In the genomic region with DNA sequence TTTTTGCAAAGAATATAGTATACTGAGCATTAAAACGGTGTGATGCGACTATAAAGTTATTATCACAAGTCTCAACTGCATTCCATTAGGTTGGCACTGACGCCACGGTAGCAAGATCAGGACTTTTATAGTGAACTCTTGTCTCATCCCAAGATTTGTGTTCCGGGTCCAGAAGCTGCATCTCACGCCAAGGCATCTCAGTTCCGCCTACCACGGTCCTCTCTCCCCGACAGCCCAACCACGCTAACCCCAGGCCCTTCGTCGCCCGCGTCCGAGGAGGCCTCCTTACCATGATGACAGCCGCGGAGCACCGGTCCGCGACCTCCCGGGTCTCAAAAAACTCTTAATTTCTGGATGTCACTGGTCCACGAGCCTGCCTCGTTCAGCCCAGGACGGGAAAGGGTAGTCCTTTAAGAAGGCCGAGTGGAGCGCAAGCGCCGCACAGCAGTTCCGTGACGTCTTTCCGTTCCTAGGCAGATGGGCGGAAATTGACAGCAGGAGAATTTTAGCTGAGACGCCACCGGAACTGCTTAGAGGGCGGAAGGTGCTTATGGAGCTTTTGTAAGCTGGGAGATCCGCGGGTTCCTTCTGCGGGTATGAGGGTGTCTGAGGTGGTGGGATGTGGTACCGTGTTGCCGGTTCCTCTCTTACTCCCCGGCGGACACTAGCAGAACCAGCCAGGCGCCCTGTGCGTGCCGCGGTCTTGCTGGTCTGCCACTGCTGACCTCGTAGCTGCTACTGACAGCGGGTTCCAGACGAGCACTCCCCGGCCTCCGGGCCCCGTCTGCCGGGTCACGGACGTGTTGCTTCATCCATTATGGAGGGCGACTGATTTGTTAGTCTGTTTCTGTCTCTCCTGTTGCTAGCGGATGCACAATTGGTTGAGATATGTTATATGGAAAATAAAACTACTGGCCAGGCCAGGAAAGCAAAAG, we compare ENCODE assay signal across 8 mouse cellular contexts. TPM values are rescaled to one million over a fixed set of nuclear protein-coding genes. Genes with fewer than 3 reads are reported as not detected.
DNase-seq lines count a peak whose midpoint lies in the region; ATAC-seq and TF ChIP-seq lines count a peak whose summit lies in the region.

Gene Gfm2, plus strand, starts transcription at position 472 of the 935 bp plus-strand sequence.
Gene Nsa2, minus strand, starts transcription at position 472 of the 935 bp plus-strand sequence.

- no peaks in the 10 kb centered on the region for H3K4me1 ChIP-seq in hindbrain, postnatal 0 days (ENCODE audit: insufficient read depth, low read length)

- DNase-seq in ZHBTc4 (ENCODE audit: low read depth, low spot score): peak; percentile 97
- peak; percentile 90 for DNase-seq in gastrocnemius, adult 2 months
- peak; percentile 96 for DNase-seq in hindbrain, postnatal 0 days (ENCODE audit: low spot score)
- DNase-seq in left cerebral cortex, adult 2 months (ENCODE audit: extremely low spot score in 1 of 2, low spot score in 2 of 2): peak; percentile 85 to 87
- DNase-seq in right cerebral cortex, adult 2 months (ENCODE audit: low spot score in 2 of 2): peak; percentile 93
- DNase-seq in urinary bladder, postnatal 14 days (ENCODE audit: low spot score): peak; percentile 86

- TF ChIP-seq CTCF in gastrocnemius, adult 2 months (IDR thresholded peaks at IDR 0.05): no peak
- no peak for TF ChIP-seq CTCF in hindbrain, postnatal 0 days (IDR thresholded peaks at IDR 0.05; ENCODE audit: low read depth)
- no peak for TF ChIP-seq CTCF in left cerebral cortex, adult 2 months (IDR thresholded peaks at IDR 0.05)

- no peaks in the 10 kb centered on the region for H3K27me3 ChIP-seq in hindbrain, postnatal 0 days (ENCODE audit: insufficient read depth, low read length)

- ATAC-seq in common myeloid progenitor, adult 5-6 weeks (replicated peaks; ENCODE audit: low read depth, poor library complexity, severe bottlenecking): peak; percentile 99
- ATAC-seq in hindbrain, postnatal 0 days: peak; percentile 99
- ATAC-seq in megakaryocyte, adult 5-6 weeks (ENCODE audit: poor library complexity, severe bottlenecking): peak; percentile 98

- peak within 1 kb of the TSS; percentile 94 for H3K27ac ChIP-seq in gastrocnemius, adult 2 months
- H3K27ac ChIP-seq in hindbrain, postnatal 0 days: peak within 1 kb of the TSS; percentile 93
- H3K27ac ChIP-seq in left cerebral cortex, adult 2 months: peak within 1 kb of the TSS; percentile 95

- peak within 1 kb of the TSS; percentile 90 for H3K4me3 ChIP-seq in gastrocnemius, adult 2 months
- peak within 1 kb of the TSS; percentile 91 for H3K4me3 ChIP-seq in hindbrain, postnatal 0 days (ENCODE audit: low read length)
- H3K4me3 ChIP-seq in left cerebral cortex, adult 2 months: peak within 1 kb of the TSS; percentile 82

- under 1% methylated on average over 57 of the region's 57 CpGs for WGBS in hindbrain, postnatal 0 days

- intact Hi-C loops in gastrocnemius, adult 2 months (cut with DNase I): no loop called here
- intact Hi-C loops in left cerebral cortex, adult 2 months (cut with DNase I): loop anchor here (5.0 to 10.0 kb wide), 2 partner anchors 483 to 1125 kb away; partner anchors contain the start of genes Ankra2 and Utp15

- H3K9me3 ChIP-seq in hindbrain, postnatal 0 days (ENCODE audit: low read length): no peaks in the 10 kb centered on the region

- peak within 1 kb of the TSS; percentile 80 for H3K4me2 ChIP-seq in hindbrain, postnatal 0 days (ENCODE audit: low read depth, low read length)

- H3K9ac ChIP-seq in hindbrain, postnatal 0 days (replicated peaks; ENCODE audit: low read length): peak within 1 kb of the TSS; percentile 86

- H3K36me3 ChIP-seq in hindbrain, postnatal 0 days (ENCODE audit: insufficient read depth, low read length): peaks cover 12% of the 10 kb centered on the region

RNA-seq across cellular contexts. Expression of gene Gfm2, which starts in this region (rescaled TPM):
- total RNA-seq in common myeloid progenitor, adult 5-6 weeks (2017): 25.8 and 29.2 TPM in 2 replicates
- 10 to 100 TPM; 45.8 to 58.9 TPM for total RNA-seq in gastrocnemius, adult 2 months (2021)
- 18.6 and 23.3 TPM in 2 replicates for total RNA-seq in hindbrain, postnatal 0 days (2014; rRNA removed)
- 21.4 and 22.8 TPM in 2 replicates for polyA plus RNA-seq in hindbrain, postnatal 0 days (2015; fragmentation: Nextera tagmentation; extraction: Ambion mirVana)
- total RNA-seq in left cerebral cortex, adult 2 months (2021): 10 to 100 TPM; 26.9 to 28.3 TPM
- 11.4 and 14.5 TPM in 2 replicates for total RNA-seq in megakaryocyte, adult 5-6 weeks (2015)
- total RNA-seq in megakaryocyte, adult 5-6 weeks (2017): 20.7 and 29.1 TPM in 2 replicates

RNA-seq across cellular contexts. Expression of gene Nsa2, which starts in this region (rescaled TPM):
- 369 and 425 TPM in 2 replicates for total RNA-seq in common myeloid progenitor, adult 5-6 weeks (2017)
- total RNA-seq in gastrocnemius, adult 2 months (2021): 10 to 100 TPM; 41.5 to 48.3 TPM
- 18.5 and 21.6 TPM in 2 replicates for total RNA-seq in hindbrain, postnatal 0 days (2014; rRNA removed)
- 41.7 and 45.0 TPM in 2 replicates for polyA plus RNA-seq in hindbrain, postnatal 0 days (2015; fragmentation: Nextera tagmentation; extraction: Ambion mirVana)
- 10 to 100 TPM; 36.8 to 37.1 TPM for total RNA-seq in left cerebral cortex, adult 2 months (2021)
- 225 and 248 TPM in 2 replicates for total RNA-seq in megakaryocyte, adult 5-6 weeks (2015)
- 333 and 335 TPM in 2 replicates for total RNA-seq in megakaryocyte, adult 5-6 weeks (2017)

Comparison
In these comparisons a context has a peak if more than half of its experiments do, and no peak if none do; other contexts are left out.
1. Peak in every context shown above with its lines: DNase-seq, ATAC-seq, H3K4me3 ChIP-seq and H3K27ac ChIP-seq.